In genomic region chr10:23786040-23786439, GRCm38 (mm10) we compare ENCODE assay signal across 8 mouse cellular contexts. TPM values are rescaled to one million over a fixed set of nuclear protein-coding genes. Genes with fewer than 3 reads are reported as not detected.
DNase-seq lines count a peak whose midpoint lies in the region; ATAC-seq lines count a peak whose summit lies in the region.

No protein-coding gene starts in this region.

- WGBS in heart, embryonic 15.5 days, result 3% methylated on average over 4 of the region's 4 CpGs
- WGBS in hindbrain, embryonic 13.5 days, result 1% methylated on average over 4 of the region's 4 CpGs
- 1% methylated on average over 4 of the region's 4 CpGs for WGBS in midbrain, embryonic 14.5 days

- DNase-seq in heart, postnatal 4 days, result no peak
- peak; percentile 28 for DNase-seq in MN1 (ENCODE audit: low spot score)
- DNase-seq in midbrain, embryonic 14.5 days, result no peak
- no peak for DNase-seq in urinary bladder, postnatal 4 days (ENCODE audit: low spot score in 2 of 2)

- H3K27ac ChIP-seq in heart, embryonic 15.5 days, result peak overlapping the region; percentile 72
- H3K27ac ChIP-seq in hindbrain, embryonic 13.5 days, result no peak overlapping the region
- H3K27ac ChIP-seq in midbrain, embryonic 14.5 days (replicated peaks; ENCODE audit: low read depth, low read length), result no peak overlapping the region

- peak overlapping the region; percentile 98 for H3K9ac ChIP-seq in heart, embryonic 15.5 days
- H3K9ac ChIP-seq in hindbrain, embryonic 13.5 days, result peak overlapping the region; percentile 91
- H3K9ac ChIP-seq in midbrain, embryonic 14.5 days (replicated peaks; ENCODE audit: low read length), result peak overlapping the region; percentile 87

- H3K4me2 ChIP-seq in heart, embryonic 15.5 days, result peak overlapping the region; percentile 76
- H3K4me2 ChIP-seq in hindbrain, embryonic 13.5 days, result peak overlapping the region; percentile 95
- peak overlapping the region; percentile 96 for H3K4me2 ChIP-seq in midbrain, embryonic 14.5 days (ENCODE audit: low read length)

- peak overlapping the region; percentile 96 for H3K4me3 ChIP-seq in heart, embryonic 15.5 days
- peak overlapping the region; percentile 79 for H3K4me3 ChIP-seq in hindbrain, embryonic 13.5 days
- H3K4me3 ChIP-seq in midbrain, embryonic 14.5 days (replicated peaks; ENCODE audit: low read depth, low read length), result peak overlapping the region; percentile 76

- no peaks in the 10 kb centered on the region for H3K27me3 ChIP-seq in heart, embryonic 15.5 days
- H3K27me3 ChIP-seq in hindbrain, embryonic 13.5 days, result no peaks in the 10 kb centered on the region
- no peaks in the 10 kb centered on the region for H3K27me3 ChIP-seq in midbrain, embryonic 14.5 days (ENCODE audit: control insufficient read depth, insufficient read depth, low read length)

- no peaks in the 10 kb centered on the region for H3K9me3 ChIP-seq in heart, embryonic 15.5 days (replicated peaks)
- H3K9me3 ChIP-seq in hindbrain, embryonic 13.5 days, result no peaks in the 10 kb centered on the region
- H3K9me3 ChIP-seq in midbrain, embryonic 14.5 days (ENCODE audit: control insufficient read depth, low read length), result no peaks in the 10 kb centered on the region

- H3K4me1 ChIP-seq in heart, embryonic 15.5 days (replicated peaks), result peaks cover 35% of the 10 kb centered on the region
- peaks cover 32% of the 10 kb centered on the region for H3K4me1 ChIP-seq in hindbrain, embryonic 13.5 days (replicated peaks)
- H3K4me1 ChIP-seq in midbrain, embryonic 14.5 days (ENCODE audit: control insufficient read depth, insufficient read depth, low read length), result peaks cover 11% of the 10 kb centered on the region

- peaks cover 30% of the 10 kb centered on the region for H3K36me3 ChIP-seq in heart, embryonic 15.5 days
- H3K36me3 ChIP-seq in hindbrain, embryonic 13.5 days, result peaks cover 34% of the 10 kb centered on the region
- H3K36me3 ChIP-seq in midbrain, embryonic 14.5 days (ENCODE audit: control insufficient read depth, insufficient read depth, low read length), result peaks cover 39% of the 10 kb centered on the region

- no peak for ATAC-seq in heart, embryonic 15.5 days (replicated peaks; ENCODE audit: insufficient number of reproducible peaks, insufficient read depth, low FRiP score, low read depth)
- ATAC-seq in hindbrain, embryonic 13.5 days (ENCODE audit: low FRiP score), result no peak
- no peak for ATAC-seq in midbrain, embryonic 14.5 days (ENCODE audit: low FRiP score, low TSS enrichment)
- no peak for ATAC-seq in granulocyte monocyte progenitor cell, adult 5-6 weeks (replicated peaks; ENCODE audit: poor library complexity, severe bottlenecking)
- no peak for ATAC-seq in megakaryocyte progenitor cell, adult 5-6 weeks (replicated peaks; ENCODE audit: poor library complexity)

RNA-seq across cellular contexts. Expression of gene Rps12, which starts 1.0 kb away (rescaled TPM):
- polyA plus RNA-seq in heart, embryonic 15.5 days (2015; fragmentation: Nextera tagmentation; extraction: Ambion mirVana), result 89.3 and 90.3 TPM in 2 replicates
- 100 to 1,000 TPM; 357 to 393 TPM for total RNA-seq in heart, postnatal 4 days (2021)
- polyA plus RNA-seq in hindbrain, embryonic 13.5 days (2015; fragmentation: Nextera tagmentation; extraction: Ambion mirVana), result 110 and 124 TPM in 2 replicates
- polyA plus RNA-seq in midbrain, embryonic 14.5 days (2014; fragmentation: Nextera tagmentation; extraction: Ambion mirVana), result 119 and 123 TPM in 2 replicates
- total RNA-seq in granulocyte monocyte progenitor cell, adult 5-6 weeks (2014; fragmentation: Nextera tagmentation), result 9,329 and 9,382 TPM in 2 replicates
- 1,810 and 2,372 TPM in 2 replicates for total RNA-seq in granulocyte monocyte progenitor cell, adult 5-6 weeks (2017)
- total RNA-seq in megakaryocyte progenitor cell, adult 5-6 weeks (2015), result 6,612 and 6,735 TPM in 2 replicates
- total RNA-seq in megakaryocyte progenitor cell, adult 5-6 weeks (2017), result 1,835 and 2,039 TPM in 2 replicates

RNA-seq across cellular contexts. Expression of gene Slc18b1, which starts 10.7 kb away (rescaled TPM):
- polyA plus RNA-seq in heart, embryonic 15.5 days (2015; fragmentation: Nextera tagmentation; extraction: Ambion mirVana), result 8.0 and 8.9 TPM in 2 replicates
- 10 to 100 TPM; 12.0 to 16.7 TPM for total RNA-seq in heart, postnatal 4 days (2021)
- 22.0 and 22.2 TPM in 2 replicates for polyA plus RNA-seq in hindbrain, embryonic 13.5 days (2015; fragmentation: Nextera tagmentation; extraction: Ambion mirVana)
- 16.4 and 21.2 TPM in 2 replicates for polyA plus RNA-seq in midbrain, embryonic 14.5 days (2014; fragmentation: Nextera tagmentation; extraction: Ambion mirVana)
- total RNA-seq in granulocyte monocyte progenitor cell, adult 5-6 weeks (2014; fragmentation: Nextera tagmentation), result 2.8 TPM in 1 of 2 replicates, not detected in the other
- total RNA-seq in granulocyte monocyte progenitor cell, adult 5-6 weeks (2017), result not detected in 2 replicates
- 0.51 and 3.6 TPM in 2 replicates for total RNA-seq in megakaryocyte progenitor cell, adult 5-6 weeks (2015)
- 0.04 and 0.30 TPM in 2 replicates for total RNA-seq in megakaryocyte progenitor cell, adult 5-6 weeks (2017)

Comparison
In these comparisons a context has a peak if more than half of its experiments do, and no peak if none do; other contexts are left out.
1. RNA of gene Rps12, which starts 1.0 kb away (total RNA-seq): 1,810 to 9,382 TPM in granulocyte monocyte progenitor cell, adult 5-6 weeks and 1,835 to 6,735 TPM in megakaryocyte progenitor cell, adult 5-6 weeks; 357 to 393 TPM in heart, postnatal 4 days; every median in the first group is over 4 times any median in the second.
2. Peak in every context shown above with its lines, with median percentiles within 50 percentile points of each other: H3K4me2 ChIP-seq, H3K4me3 ChIP-seq and H3K9ac ChIP-seq.